8 mouse cellular contexts compared by ENCODE assay signal in the genomic region with DNA sequence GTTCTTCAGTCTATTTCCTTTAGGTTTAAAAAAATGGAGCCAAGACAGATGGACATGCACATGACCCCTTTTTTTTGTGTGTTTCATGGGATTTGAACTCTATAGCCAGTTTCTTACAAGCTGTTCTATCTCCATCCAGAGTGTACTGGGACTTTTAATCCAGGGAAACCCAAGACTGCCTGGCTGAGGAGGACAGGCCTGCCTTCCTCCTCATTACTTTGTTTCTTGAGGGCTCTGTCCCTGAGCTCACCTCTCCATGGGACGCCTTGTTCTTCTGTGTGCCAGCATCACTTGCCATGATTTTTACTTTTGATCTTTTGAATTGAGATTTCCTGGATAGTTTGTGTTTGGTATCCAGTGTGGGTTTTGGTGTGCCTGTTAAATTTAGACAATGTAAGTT. TPM values are rescaled to one million over a fixed set of nuclear protein-coding genes. Genes with fewer than 3 reads are reported as not detected.
A peak's percentile ranks its signal among the peaks of the same experiment; 100 is the strongest.
DNase-seq lines count a peak whose midpoint lies in the region; TF ChIP-seq lines count a peak whose summit lies in the region.

No protein-coding gene starts in this region.

- peak overlapping the region; percentile 25; the same call in 1 of the 2 replicates for H3K9ac ChIP-seq in heart, adult 2 months (ENCODE audit: low read depth, low read length)
- H3K9ac ChIP-seq in ES-Bruce4 (ENCODE audit: low read depth, poor library complexity, severe bottlenecking), result peak overlapping the region; percentile 96

- WGBS in heart, adult 2 months, result 53% methylated on average over 1 of the region's 1 CpGs
- 84% methylated on average over 1 of the region's 1 CpGs for WGBS in hindbrain, embryonic 10.5 days
- 79% methylated on average over 1 of the region's 1 CpGs for WGBS in midbrain, embryonic 10.5 days

- no peaks in the 10 kb centered on the region for H3K9me3 ChIP-seq in ES-Bruce4 (replicated peaks; ENCODE audit: control insufficient read depth, insufficient read depth, low read length, poor library complexity, severe bottlenecking)
- no peaks in the 10 kb centered on the region for H3K9me3 ChIP-seq in hindbrain, embryonic 10.5 days
- H3K9me3 ChIP-seq in midbrain, embryonic 10.5 days (replicated peaks), result peaks cover 3% of the 10 kb centered on the region; the same call in 1 of the 2 replicates

- no peak overlapping the region for H3K27ac ChIP-seq in heart, adult 2 months
- H3K27ac ChIP-seq in ES-Bruce4 (ENCODE audit: insufficient read depth, low read length), result no peak overlapping the region
- no peak overlapping the region for H3K27ac ChIP-seq in hindbrain, embryonic 10.5 days
- no peak overlapping the region for H3K27ac ChIP-seq in midbrain, embryonic 10.5 days (replicated peaks)

- H3K79me2 ChIP-seq in heart, adult 2 months (replicated peaks; ENCODE audit: control insufficient read depth, insufficient read depth, low read length), result peaks cover 10% of the 10 kb centered on the region

- peaks cover 18% of the 10 kb centered on the region for H3K36me3 ChIP-seq in heart, adult 2 months (ENCODE audit: control insufficient read depth, insufficient read depth, low read length)
- peaks cover 2% of the 10 kb centered on the region for H3K36me3 ChIP-seq in ES-Bruce4 (ENCODE audit: control insufficient read depth, insufficient read depth, low read length, poor library complexity, severe bottlenecking)
- peaks cover 49% of the 10 kb centered on the region for H3K36me3 ChIP-seq in hindbrain, embryonic 10.5 days
- H3K36me3 ChIP-seq in midbrain, embryonic 10.5 days, result peaks cover 50% of the 10 kb centered on the region

- peak overlapping the region; percentile 93 for H3K4me3 ChIP-seq in heart, adult 2 months
- H3K4me3 ChIP-seq in ES-Bruce4 (ENCODE audit: low read depth, low read length), result peak overlapping the region; percentile 27
- H3K4me3 ChIP-seq in hindbrain, embryonic 10.5 days, result peak overlapping the region; percentile 87
- H3K4me3 ChIP-seq in midbrain, embryonic 10.5 days, result peak overlapping the region; percentile 85

- TF ChIP-seq EP300 in heart, adult 2 months (IDR thresholded peaks at IDR 0.05; ENCODE audit: insufficient read depth, low read depth, low read length), result no peak
- no peak for TF ChIP-seq EP300 in ES-Bruce4 (IDR thresholded peaks at IDR 0.05; ENCODE audit: insufficient read depth, low read depth, low read length)

- intact Hi-C loops in heart, adult 2 months (cut with DNase I), result no loop called here
- intact Hi-C loops in heart, postnatal 10 days (cut with DNase I), result no loop called here

- H3K4me1 ChIP-seq in heart, adult 2 months (ENCODE audit: control insufficient read depth, insufficient read depth, low read length), result peaks cover 7% of the 10 kb centered on the region
- no peaks in the 10 kb centered on the region for H3K4me1 ChIP-seq in ES-Bruce4 (ENCODE audit: control insufficient read depth, insufficient read depth, low read length)
- peaks cover 20% of the 10 kb centered on the region for H3K4me1 ChIP-seq in hindbrain, embryonic 10.5 days (replicated peaks)
- peaks cover 21% of the 10 kb centered on the region for H3K4me1 ChIP-seq in midbrain, embryonic 10.5 days

- no peak for TF ChIP-seq POLR2A in heart, adult 2 months (IDR thresholded peaks at IDR 0.05; ENCODE audit: insufficient read depth, low read depth, low read length)
- no peak for TF ChIP-seq POLR2A in ES-Bruce4 (IDR thresholded peaks at IDR 0.05; ENCODE audit: insufficient read depth, low read length)

- H3K27me3 ChIP-seq in heart, adult 2 months (ENCODE audit: control insufficient read depth, insufficient read depth, low read length), result no peaks in the 10 kb centered on the region
- H3K27me3 ChIP-seq in ES-Bruce4 (ENCODE audit: control insufficient read depth, insufficient read depth, low read length, poor library complexity, severe bottlenecking), result no peaks in the 10 kb centered on the region
- no peaks in the 10 kb centered on the region for H3K27me3 ChIP-seq in hindbrain, embryonic 10.5 days (ENCODE audit: insufficient read depth, poor library complexity, severe bottlenecking)
- H3K27me3 ChIP-seq in midbrain, embryonic 10.5 days (ENCODE audit: low read depth, poor library complexity, severe bottlenecking), result no peaks in the 10 kb centered on the region

- no peak for TF ChIP-seq CTCF in heart, adult 2 months (IDR thresholded peaks at IDR 0.05)
- TF ChIP-seq CTCF in ES-Bruce4 (IDR thresholded peaks at IDR 0.05; ENCODE audit: low read depth, low read length), result no peak

- no peak for DNase-seq in heart, adult 2 months
- no peak for DNase-seq in heart, postnatal 10 days
- DNase-seq in hindbrain, embryonic 10.5 days (ENCODE audit: low spot score), result no peak
- DNase-seq in midbrain, embryonic 10.5 days (ENCODE audit: low spot score), result no peak
- DNase-seq in urinary bladder, postnatal 36 days (ENCODE audit: low spot score in 2 of 2), result no peak
- no peak for DNase-seq in urinary bladder, adult 18-20 months (ENCODE audit: low spot score in 2 of 2)
- DNase-seq in adrenal gland, postnatal 14 days, result no peak

RNA-seq across cellular contexts. Expression of a gene that starts 1.6 kb away (rescaled TPM):
- 100 to 1,000 TPM; 124 to 127 TPM for total RNA-seq in heart, adult 2 months (2021)
- 35.3 and 81.5 TPM in 2 replicates for polyA plus RNA-seq in heart, adult 2 months (2012; rRNA removed)
- total RNA-seq in heart, postnatal 10 days (2021), result 100 to 1,000 TPM; 144 to 156 TPM
- 229 and 251 TPM in 2 replicates for polyA plus RNA-seq in ES-Bruce4 (2011; ENCODE audit: insufficient read depth, insufficient read length, low read depth, missing spikeins)
- polyA plus RNA-seq in hindbrain, embryonic 10.5 days (2016; fragmentation: Nextera tagmentation; extraction: Ambion mirVana), result 268 and 286 TPM in 2 replicates
- polyA plus RNA-seq in midbrain, embryonic 10.5 days (2016; fragmentation: Nextera tagmentation; extraction: Ambion mirVana), result 296 and 299 TPM in 2 replicates
- total RNA-seq in adrenal gland, postnatal 14 days (2021), result 188 and 189 TPM in 2 replicates

Comparison
In these comparisons a context has a peak if more than half of its experiments do, and no peak if none do; other contexts are left out.
1. H3K4me3 ChIP-seq: peak in every context shown above with its lines; median percentile 93 in heart, adult 2 months; 87 in hindbrain, embryonic 10.5 days; 85 in midbrain, embryonic 10.5 days; 27 in ES-Bruce4.